Mouse (Mus musculus) skeletal muscle tissue, adult 2 months (tissue): ENCODE results near the gene Bsn.

ENCODE experiments used
- DNase-seq: peaks from one replicate; pipeline ENCODE4 v3.0.0-alpha.2; 2012; ENCODE audit warnings: low read depth, low spot score

Gene Bsn

GRCm38 (mm10) chr9:108189787-108190679, at the start of gene Bsn:
Gene Bsn (minus strand): TSS chr9:108190384.
- peak; percentile 28 for DNase-seq

GRCm38 (mm10) chr9:108239951-108240350, 49.8 kb upstream of the Bsn start:
- no peak for DNase-seq

- DNase-seq, result no peak
These were observed 48.6 kb upstream of the Bsn start for GRCm38 (mm10) chr9:108238831-108239230.

- DNase-seq, result no peak
These were observed 48.2 kb upstream of the Bsn start for GRCm38 (mm10) chr9:108238402-108238801.

- no peak for DNase-seq
These were observed 44.5 kb upstream of the Bsn start for GRCm38 (mm10) chr9:108234682-108235081.

- DNase-seq, result no peak
These were observed 42.7 kb upstream of the Bsn start for GRCm38 (mm10) chr9:108232908-108233307.

GRCm38 (mm10) chr9:108227911-108228649, 37.9 kb upstream of the Bsn start:
- DNase-seq, result no peak

- DNase-seq, result no peak
These were observed 35.0 kb upstream of the Bsn start for GRCm38 (mm10) chr9:108225166-108225565.

- DNase-seq, result no peak
These were observed 33.4 kb upstream of the Bsn start for GRCm38 (mm10) chr9:108223633-108224032.

- DNase-seq, result no peak
These were observed 31.4 kb upstream of the Bsn start for GRCm38 (mm10) chr9:108221566-108221965.

- peak; percentile 86 for DNase-seq
These were observed 30.2 kb upstream of the Bsn start for GRCm38 (mm10) chr9:108220380-108220774.

- DNase-seq, result peak; percentile 55
These were observed 29.7 kb upstream of the Bsn start for GRCm38 (mm10) chr9:108219766-108220379.

GRCm38 (mm10) chr9:108217936-108218543, 27.9 kb upstream of the Bsn start:
- no peak for DNase-seq

- no peak for DNase-seq
These were observed 27.2 kb upstream of the Bsn start for GRCm38 (mm10) chr9:108217406-108217805.

GRCm38 (mm10) chr9:108213105-108213504, 22.9 kb upstream of the Bsn start:
- DNase-seq, result no peak

- no peak for DNase-seq
These were observed 22.2 kb upstream of the Bsn start for GRCm38 (mm10) chr9:108212426-108212825.

GRCm38 (mm10) chr9:108205571-108205901, 15.4 kb upstream of the Bsn start:
- no peak for DNase-seq

- no peak for DNase-seq
These were observed 14.8 kb upstream of the Bsn start for GRCm38 (mm10) chr9:108204884-108205570.

GRCm38 (mm10) chr9:108203015-108203414, 12.8 kb upstream of the Bsn start:
- DNase-seq, result no peak

GRCm38 (mm10) chr9:108202169-108202568, 12.0 kb upstream of the Bsn start:
- DNase-seq, result no peak

GRCm38 (mm10) chr9:108201160-108201559, 11.0 kb upstream of the Bsn start:
- DNase-seq, result peak; percentile 96
